Mouse (Mus musculus): ENCODE results near the gene Bicdl1. TPM values are rescaled to one million over a fixed set of nuclear protein-coding genes. Genes with fewer than 3 reads are reported as not detected.

Gene Bicdl1
- polyA plus RNA-seq, 1 experiment: 127 TPM

- no peak overlapping the region for H3K4me3 ChIP-seq (replicated peaks; ENCODE audit: insufficient read depth, low read depth, low read length)
- TF ChIP-seq CTCF (IDR thresholded peaks at IDR 0.05; ENCODE audit: borderline replicate concordance, insufficient read depth, low read depth, low read length) (no peak), POLR2A (IDR thresholded peaks at IDR 0.05; ENCODE audit: borderline replicate concordance, insufficient read depth, low read length) (no peak)
- H3K27ac ChIP-seq (ENCODE audit: insufficient read depth, low read length): no peak overlapping the region
- 94% methylated on average over 5 of the region's 5 CpGs for WGBS
- no peaks in the 10 kb centered on the region for H3K4me1 ChIP-seq (ENCODE audit: control insufficient read depth, insufficient read depth, low read length)
- H3K27me3 ChIP-seq (ENCODE audit: control insufficient read depth, insufficient read depth, low read length): no peaks in the 10 kb centered on the region
- DNase-seq: no peak
Observed at GRCm38 (mm10) chr5:115738032-115738431, 6.6 kb upstream of the Bicdl1 start.

- no peak for DNase-seq
- Histone ChIP-seq H3K27ac (ENCODE audit: insufficient read depth, low read length) (no peak overlapping the region), H3K4me1 (ENCODE audit: control insufficient read depth, insufficient read depth, low read length) (peaks cover 8% of the 10 kb centered on the region; the same call in 1 of the 2 replicates), H3K27me3 (ENCODE audit: control insufficient read depth, insufficient read depth, low read length) (no peaks in the 10 kb centered on the region), H3K4me3 (replicated peaks; ENCODE audit: insufficient read depth, low read depth, low read length) (no peak overlapping the region)
- 74% methylated on average over 2 of the region's 2 CpGs for WGBS
- TF ChIP-seq POLR2A (IDR thresholded peaks at IDR 0.05; ENCODE audit: borderline replicate concordance, insufficient read depth, low read length) (no peak), CTCF (IDR thresholded peaks at IDR 0.05; ENCODE audit: borderline replicate concordance, insufficient read depth, low read depth, low read length) (no peak)
Observed at GRCm38 (mm10) chr5:115734570-115734969, 3.1 kb upstream of the Bicdl1 start.

GRCm38 (mm10) chr5:115732849-115733216, 1.4 kb upstream of the Bicdl1 start:
- no peak for DNase-seq
- TF ChIP-seq CTCF (IDR thresholded peaks at IDR 0.05; ENCODE audit: borderline replicate concordance, insufficient read depth, low read depth, low read length): peak; percentile 55; the same call in 1 of the 2 replicates
- TF ChIP-seq POLR2A (IDR thresholded peaks at IDR 0.05; ENCODE audit: borderline replicate concordance, insufficient read depth, low read length): no peak
- Histone ChIP-seq H3K4me1 (ENCODE audit: control insufficient read depth, insufficient read depth, low read length) (peaks cover 13% of the 10 kb centered on the region; the same call in 1 of the 2 replicates), H3K27me3 (ENCODE audit: control insufficient read depth, insufficient read depth, low read length) (no peaks in the 10 kb centered on the region), H3K4me3 (replicated peaks; ENCODE audit: insufficient read depth, low read depth, low read length) (peak overlapping the region; percentile 60), H3K27ac (ENCODE audit: insufficient read depth, low read length) (peak overlapping the region; percentile 48)
- WGBS: under 1% methylated on average over 9 of the region's 9 CpGs

GRCm38 (mm10) chr5:115732176-115732848, 891 bp upstream of the Bicdl1 start:
- Histone ChIP-seq H3K4me1 (ENCODE audit: control insufficient read depth, insufficient read depth, low read length) (peaks cover 13% of the 10 kb centered on the region; the same call in 1 of the 2 replicates), H3K27ac (ENCODE audit: insufficient read depth, low read length) (peak overlapping the region; percentile 88), H3K4me3 (replicated peaks; ENCODE audit: insufficient read depth, low read depth, low read length) (peak overlapping the region; percentile 63), H3K27me3 (ENCODE audit: control insufficient read depth, insufficient read depth, low read length) (no peaks in the 10 kb centered on the region)
- TF ChIP-seq POLR2A (IDR thresholded peaks at IDR 0.05; ENCODE audit: borderline replicate concordance, insufficient read depth, low read length) (peak; percentile 84), CTCF (IDR thresholded peaks at IDR 0.05; ENCODE audit: borderline replicate concordance, insufficient read depth, low read depth, low read length) (no peak)
- peak; percentile 99 to 100 for DNase-seq
- WGBS: under 1% methylated on average over 88 of the region's 91 CpGs

GRCm38 (mm10) chr5:115731732-115732175, 333 bp upstream of the Bicdl1 start:
- H3K4me3 ChIP-seq (replicated peaks; ENCODE audit: insufficient read depth, low read depth, low read length): peak overlapping the region; percentile 63
- H3K27ac ChIP-seq (ENCODE audit: insufficient read depth, low read length): peak overlapping the region; percentile 88
- H3K4me1 ChIP-seq (ENCODE audit: control insufficient read depth, insufficient read depth, low read length): peaks cover 13% of the 10 kb centered on the region; the same call in 1 of the 2 replicates
- WGBS: 2% methylated on average over 52 of the region's 72 CpGs
- DNase-seq: no peak
- no peaks in the 10 kb centered on the region for H3K27me3 ChIP-seq (ENCODE audit: control insufficient read depth, insufficient read depth, low read length)
- no peak for TF ChIP-seq CTCF (IDR thresholded peaks at IDR 0.05; ENCODE audit: borderline replicate concordance, insufficient read depth, low read depth, low read length)
- no peak for TF ChIP-seq POLR2A (IDR thresholded peaks at IDR 0.05; ENCODE audit: borderline replicate concordance, insufficient read depth, low read length)

- 43% methylated on average over 5 of the region's 5 CpGs for WGBS
- Histone ChIP-seq H3K27me3 (ENCODE audit: control insufficient read depth, insufficient read depth, low read length) (no peaks in the 10 kb centered on the region), H3K4me3 (replicated peaks; ENCODE audit: insufficient read depth, low read depth, low read length) (peak overlapping the region; percentile 77), H3K4me1 (ENCODE audit: control insufficient read depth, insufficient read depth, low read length) (peaks cover 13% of the 10 kb centered on the region; the same call in 1 of the 2 replicates), H3K27ac (ENCODE audit: insufficient read depth, low read length) (no peak overlapping the region)
- DNase-seq: no peak
- no peak for TF ChIP-seq POLR2A (IDR thresholded peaks at IDR 0.05; ENCODE audit: borderline replicate concordance, insufficient read depth, low read length)
- no peak for TF ChIP-seq CTCF (IDR thresholded peaks at IDR 0.05; ENCODE audit: borderline replicate concordance, insufficient read depth, low read depth, low read length)
Observed at GRCm38 (mm10) chr5:115730314-115730713, 1.1 kb downstream of the Bicdl1 start.

- no peak for TF ChIP-seq CTCF (IDR thresholded peaks at IDR 0.05; ENCODE audit: borderline replicate concordance, insufficient read depth, low read depth, low read length)
- TF ChIP-seq POLR2A (IDR thresholded peaks at IDR 0.05; ENCODE audit: borderline replicate concordance, insufficient read depth, low read length): no peak
- no peak for DNase-seq
- no peak overlapping the region for H3K4me3 ChIP-seq (replicated peaks; ENCODE audit: insufficient read depth, low read depth, low read length)
- H3K27me3 ChIP-seq (ENCODE audit: control insufficient read depth, insufficient read depth, low read length): no peaks in the 10 kb centered on the region
- 82% methylated on average over 8 of the region's 8 CpGs for WGBS
- no peak overlapping the region for H3K27ac ChIP-seq (ENCODE audit: insufficient read depth, low read length)
- H3K4me1 ChIP-seq (ENCODE audit: control insufficient read depth, insufficient read depth, low read length): peaks cover 13% of the 10 kb centered on the region; the same call in 1 of the 2 replicates
Observed at GRCm38 (mm10) chr5:115726581-115726980, 4.8 kb downstream of the Bicdl1 start.

GRCm38 (mm10) chr5:115726019-115726418, 5.4 kb downstream of the Bicdl1 start:
- Histone ChIP-seq H3K27ac (ENCODE audit: insufficient read depth, low read length) (no peak overlapping the region), H3K4me3 (replicated peaks; ENCODE audit: insufficient read depth, low read depth, low read length) (no peak overlapping the region), H3K4me1 (ENCODE audit: control insufficient read depth, insufficient read depth, low read length) (peaks cover 13% of the 10 kb centered on the region; the same call in 1 of the 2 replicates), H3K27me3 (ENCODE audit: control insufficient read depth, insufficient read depth, low read length) (no peaks in the 10 kb centered on the region)
- TF ChIP-seq POLR2A (IDR thresholded peaks at IDR 0.05; ENCODE audit: borderline replicate concordance, insufficient read depth, low read length) (no peak), CTCF (IDR thresholded peaks at IDR 0.05; ENCODE audit: borderline replicate concordance, insufficient read depth, low read depth, low read length) (no peak)
- 82% methylated on average over 16 of the region's 16 CpGs for WGBS
- DNase-seq: no peak
